Mouse (Mus musculus) G1E (cell line): Measurements from ENCODE around the gene Apoc2.

Experiments used
- CTCF ChIP-seq: IDR thresholded peaks from 2 replicates; pipeline ENCODE4 v1.5.1; 2012; ENCODE audit warnings: low read depth, low read length, inconsistent platforms, mixed read lengths
- GATA1 ChIP-seq: IDR thresholded peaks from 2 replicates; pipeline ENCODE4 v1.6.1; 2012; ENCODE audit warnings: borderline replicate concordance, low read length, inconsistent platforms, mixed read lengths
- GATA2 ChIP-seq: IDR thresholded peaks from 2 replicates; pipeline ENCODE4 v1.6.1; 2012; ENCODE audit warnings: low read depth, low read length, inconsistent platforms, borderline replicate concordance
- POLR2AphosphoS5 ChIP-seq: IDR thresholded peaks from 2 replicates; pipeline ENCODE4 v1.6.1; 2012; ENCODE audit warnings: low read depth, low read length, inconsistent platforms; ENCODE audit not compliant: insufficient replicate concordance
- TAL1 ChIP-seq: conservative IDR thresholded peaks from 2 replicates; pipeline ENCODE4 v1.6.1; 2012; ENCODE audit warnings: low read depth, low read length, inconsistent platforms, mixed read lengths

DNA sequence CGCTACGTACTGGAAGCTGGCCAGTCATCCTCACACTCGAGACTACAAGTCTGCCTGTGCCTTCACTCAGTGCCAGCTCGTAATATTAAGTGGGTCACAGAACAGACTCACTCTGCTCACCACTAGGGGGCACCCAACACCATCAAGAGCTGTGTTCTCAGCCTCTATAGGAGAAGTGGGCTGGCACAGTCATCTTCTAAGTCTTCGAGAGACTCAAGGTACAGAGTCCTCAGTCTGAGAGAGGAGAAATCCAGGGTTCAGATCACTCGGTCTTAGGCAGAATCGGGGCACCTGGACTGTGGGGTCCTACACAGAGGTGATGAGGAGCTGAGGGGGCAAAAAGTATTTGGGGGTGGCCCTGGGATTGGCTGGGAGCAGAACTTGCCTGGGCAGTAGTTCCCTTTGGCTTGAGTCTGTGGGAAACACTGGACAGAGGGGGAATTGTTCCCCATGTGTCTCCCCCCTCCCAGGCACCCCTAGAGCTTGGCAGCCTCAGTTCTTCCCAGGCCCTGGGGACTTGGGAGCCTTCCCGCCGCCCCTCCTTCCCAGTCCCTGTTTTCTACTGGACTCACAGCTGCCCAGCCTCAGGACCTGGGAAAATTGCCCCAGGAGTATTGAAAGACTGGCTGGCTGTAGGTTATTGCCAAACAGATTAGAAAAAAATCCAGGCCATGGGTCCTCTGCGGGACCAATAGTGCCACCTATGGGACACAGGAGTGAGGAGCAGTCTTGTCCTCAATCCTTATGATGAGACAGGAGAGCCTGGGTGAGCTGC, 8.6 kb downstream of the Apoc2 start:
- TF ChIP-seq CTCF (peak; percentile 75), GATA1 (no peak), GATA2 (no peak), POLR2AphosphoS5 (no peak), TAL1 (no peak)
